Mouse (Mus musculus) small intestine, adult 2 months (tissue): ENCODE measurements around the gene Cep170b. TPM values are rescaled to one million over a fixed set of nuclear protein-coding genes. Genes with fewer than 3 reads are reported as not detected.

ENCODE experiments used
- H3K27ac ChIP-seq: fragments of 200-500 bp; 2 replicates; pipeline ENCODE4 v1.5.1; 2012; ENCODE audit warnings: low read depth, low read length, control low read depth, inconsistent platforms; ENCODE audit not compliant: insufficient read depth
- H3K27me3 ChIP-seq: fragments of 200-500 bp; 2 replicates; pipeline ENCODE4 v1.6.1; 2012; ENCODE audit warnings: mild to moderate bottlenecking, moderate library complexity, low read length, inconsistent platforms; ENCODE audit not compliant: control insufficient read depth, insufficient read depth
- H3K36me3 ChIP-seq: fragments of 200-500 bp; 2 replicates; pipeline ENCODE4 v1.6.1; 2012; ENCODE audit warnings: mild to moderate bottlenecking, low read length, control low read depth, inconsistent platforms; ENCODE audit not compliant: control insufficient read depth, insufficient read depth
- H3K4me1 ChIP-seq: fragments of 200-500 bp; 2 replicates; pipeline ENCODE4 v1.6.1; 2012; ENCODE audit warnings: low read length, inconsistent platforms, mixed read lengths; ENCODE audit not compliant: control insufficient read depth, insufficient read depth, insufficient read length
- H3K4me3 ChIP-seq: fragments of 200-500 bp; 2 replicates; pipeline ENCODE4 v1.5.1; 2012; ENCODE audit warnings: low read depth, mild to moderate bottlenecking, control low read depth, inconsistent platforms, low read length, moderate library complexity
- CTCF ChIP-seq: fragments of 200-500 bp; IDR thresholded peaks from 2 replicates; pipeline ENCODE4 v1.5.1; 2012; ENCODE audit warnings: low read depth, mild to moderate bottlenecking, control low read depth, inconsistent platforms, low read length, moderate library complexity, mixed read lengths; ENCODE audit not compliant: insufficient replicate concordance, insufficient read length; ENCODE audit errors: extremely low read depth
- POLR2A ChIP-seq: fragments of 200-500 bp; IDR thresholded peaks from 2 replicates; pipeline ENCODE4 v1.6.1; 2012; ENCODE audit warnings: low read depth, mild to moderate bottlenecking, control low read depth, inconsistent platforms, low read length, moderate library complexity
- WGBS: fragments of 180-500 bp; shearing (Covaris S2); methylation state at CpG from one replicate; pipeline ENCODE4 v1.1.7; 2018; 5-methylcytosine and 5-hydroxymethylcytosine counted together
- polyA plus RNA-seq: library from polyadenylated mRNA; depleted of rRNA; stranded (reverse); fragments of >200 nt; gene quantifications from 2 replicates; pipeline ENCODE4 v1.2.3, GENCODE M21; 2012; rRNA removed

Gene Cep170b
- polyA plus RNA-seq, result 59.3 and 99.3 TPM in 2 replicates

DNA sequence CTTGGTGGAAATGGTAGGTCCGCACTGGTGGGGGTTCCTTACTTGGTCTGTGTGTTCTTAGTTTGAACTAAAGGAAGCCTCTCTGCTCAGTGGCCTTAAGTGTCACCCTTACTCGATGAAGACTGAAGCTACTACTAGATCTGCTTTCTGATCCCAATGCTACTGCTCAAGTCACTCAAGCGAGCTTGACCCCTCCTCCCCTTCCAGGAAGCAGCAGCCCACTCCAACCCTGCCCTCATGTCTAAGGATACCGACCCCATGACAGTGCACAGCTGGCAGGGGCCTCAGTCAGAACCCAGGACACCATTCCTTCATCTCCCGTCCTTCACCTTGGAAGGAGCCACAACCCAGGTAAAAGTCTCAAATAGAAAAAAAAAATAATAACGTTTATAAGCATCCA lies at the start of gene Cep170b:
Gene Cep170b, plus strand, starts transcription at position 240 of the 400 bp plus-strand sequence.
- 33% methylated on average over 6 of the region's 6 CpGs for WGBS
- H3K4me1 ChIP-seq, result peaks cover 15% of the 10 kb centered on the region
- no peak for TF ChIP-seq POLR2A
- TF ChIP-seq CTCF, result no peak
- H3K36me3 ChIP-seq, result peaks cover 18% of the 10 kb centered on the region
- H3K4me3 ChIP-seq, result peak within 1 kb of the TSS; percentile 86
- no peaks in the 10 kb centered on the region for H3K27me3 ChIP-seq
- H3K27ac ChIP-seq, result peak within 1 kb of the TSS; percentile 98

DNA sequence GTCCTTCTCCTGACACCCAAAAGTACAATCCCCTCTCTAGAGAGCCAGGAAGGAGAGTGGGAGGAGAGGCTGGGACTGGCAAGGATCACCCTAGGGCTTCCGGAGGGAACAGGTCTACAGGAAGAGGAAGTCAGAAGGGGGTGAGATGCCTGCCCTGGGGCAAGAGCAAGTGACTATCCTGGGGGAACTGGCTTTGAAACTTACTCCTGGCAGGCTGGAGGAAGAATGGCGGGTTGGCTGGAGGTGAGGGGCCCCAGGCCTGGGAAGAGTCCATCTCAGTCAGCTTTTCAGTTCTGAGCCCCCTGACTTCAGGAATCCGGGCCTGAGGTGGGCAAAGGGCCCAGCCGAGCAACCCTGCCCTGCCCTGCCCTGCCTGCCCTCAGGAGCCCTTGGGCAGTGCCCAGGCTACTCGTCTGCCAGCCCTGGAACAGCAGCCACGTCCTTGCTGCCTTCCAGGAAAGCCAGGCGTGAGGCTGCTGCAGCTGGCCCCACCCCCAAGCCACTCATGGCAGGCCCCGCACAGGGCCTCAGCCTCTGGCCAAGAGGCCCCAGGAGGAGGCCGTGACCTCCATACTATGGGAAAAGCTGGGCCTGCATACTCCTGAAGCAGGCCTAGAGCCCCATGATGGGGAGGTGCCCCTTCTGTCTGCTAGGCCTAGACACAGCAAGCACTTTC lies 49.4 kb upstream of the Cep170b start:
- no peak overlapping the region for H3K4me3 ChIP-seq
- 59% methylated on average over 9 of the region's 9 CpGs for WGBS
- no peaks in the 10 kb centered on the region for H3K27me3 ChIP-seq
- H3K36me3 ChIP-seq, result peaks cover 26% of the 10 kb centered on the region
- peaks cover 20% of the 10 kb centered on the region for H3K4me1 ChIP-seq
- TF ChIP-seq POLR2A, result no peak
- no peak for TF ChIP-seq CTCF
- H3K27ac ChIP-seq, result no peak overlapping the region

DNA sequence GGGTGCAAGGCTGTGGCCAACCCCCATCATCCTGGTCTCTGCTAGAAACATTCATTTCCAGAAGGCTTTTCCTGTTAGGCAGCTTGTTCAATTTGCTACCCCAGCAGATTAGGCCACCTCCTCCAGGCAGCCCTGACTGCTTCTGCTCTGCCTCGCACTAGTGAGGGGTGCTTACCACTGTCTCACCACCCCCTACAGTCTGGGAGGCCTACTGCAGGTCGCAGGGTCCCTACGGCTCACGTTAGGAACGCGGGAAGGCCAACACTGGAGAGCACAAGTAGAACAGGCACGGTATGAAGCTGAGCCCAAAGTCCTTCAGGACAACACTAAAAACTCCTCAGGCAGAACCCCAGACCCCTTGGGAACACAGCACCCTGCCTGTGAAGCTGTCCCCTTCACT lies 48.4 kb upstream of the Cep170b start:
- no peaks in the 10 kb centered on the region for H3K27me3 ChIP-seq
- WGBS, result 61% methylated on average over 7 of the region's 7 CpGs
- TF ChIP-seq CTCF, result no peak
- no peak for TF ChIP-seq POLR2A
- no peak overlapping the region for H3K27ac ChIP-seq
- peaks cover 25% of the 10 kb centered on the region for H3K36me3 ChIP-seq
- 0 out of 2 replicates have a peak overlapping the region, but pooled peaks have one; percentile 1 for H3K4me3 ChIP-seq
- peaks cover 19% of the 10 kb centered on the region for H3K4me1 ChIP-seq

DNA sequence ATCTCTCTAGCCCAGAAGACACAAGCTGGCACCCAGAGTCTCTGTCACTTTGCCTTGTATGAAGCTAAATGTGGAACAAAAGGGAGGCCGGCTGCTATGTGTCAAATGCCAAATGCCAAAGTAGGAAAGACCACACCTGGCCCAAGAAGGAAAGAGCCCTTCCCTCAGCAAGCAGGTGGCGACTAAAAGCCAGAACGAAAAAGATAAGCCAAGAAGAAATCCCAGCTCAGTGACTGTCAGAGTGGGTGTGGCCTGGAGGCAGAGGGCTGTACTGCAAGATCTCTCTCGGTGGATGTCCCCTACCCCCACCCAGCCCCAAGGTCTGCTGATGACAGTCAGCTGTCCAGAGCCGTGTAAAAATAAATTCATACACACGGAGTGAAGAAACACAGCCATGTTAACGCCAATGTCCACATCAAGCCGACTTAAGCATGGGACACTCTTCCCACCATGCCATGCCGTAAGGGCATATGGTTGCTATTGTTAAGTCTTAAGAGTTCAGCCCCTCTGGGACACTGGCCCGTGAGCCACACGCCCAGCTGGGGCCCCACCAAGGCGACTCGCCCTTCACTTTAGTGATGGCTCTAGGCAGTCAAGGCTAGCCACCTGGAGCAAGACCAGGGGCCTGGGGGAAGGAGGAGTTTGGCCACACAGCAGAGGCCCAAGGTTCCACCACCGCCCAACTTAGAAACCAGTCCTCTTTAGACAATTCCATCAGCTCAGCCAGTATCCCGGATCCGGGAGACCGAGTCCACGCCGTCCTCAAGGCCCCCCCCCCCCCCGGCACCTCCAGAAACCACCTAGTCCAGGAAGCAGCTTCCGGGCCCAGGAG lies 47.3 kb upstream of the Cep170b start:
- Histone ChIP-seq H3K27me3 (no peaks in the 10 kb centered on the region), H3K27ac (peak overlapping the region; percentile 91), H3K4me1 (peaks cover 20% of the 10 kb centered on the region), H3K36me3 (peaks cover 20% of the 10 kb centered on the region), H3K4me3 (peak overlapping the region; percentile 87)
- WGBS, result 2% methylated on average over 21 of the region's 21 CpGs
- no peak for TF ChIP-seq POLR2A
- peak; percentile 23; the same call in 1 of the 2 replicates for TF ChIP-seq CTCF

DNA sequence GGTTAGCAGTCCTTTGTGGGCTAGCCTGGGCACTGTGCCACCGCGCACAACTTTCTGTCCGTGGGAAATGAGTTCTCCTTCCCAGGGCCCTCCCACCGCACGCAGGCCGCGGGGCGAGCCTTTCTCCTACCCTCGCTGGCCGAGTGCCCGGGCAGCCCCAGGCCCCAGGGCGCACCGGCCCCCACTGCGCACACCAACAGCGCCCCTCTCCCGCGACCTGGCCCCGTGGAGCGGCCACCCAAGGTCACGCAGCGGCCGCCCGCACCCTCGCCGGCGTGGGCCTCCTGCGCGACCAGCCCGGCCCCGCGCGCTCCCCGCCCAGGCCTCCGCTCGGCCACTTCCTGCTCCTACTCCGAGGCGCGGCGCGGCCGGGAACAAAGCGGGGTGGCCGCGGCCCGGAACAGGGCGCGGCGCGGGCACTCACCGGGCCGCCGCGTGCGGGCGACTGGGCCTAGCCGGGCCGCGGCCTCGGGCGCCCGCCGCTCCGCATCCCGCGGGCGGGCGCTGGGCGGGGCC lies 46.6 kb upstream of the Cep170b start:
- WGBS, result under 1% methylated on average over 68 of the region's 68 CpGs
- peaks cover 16% of the 10 kb centered on the region for H3K36me3 ChIP-seq
- H3K4me3 ChIP-seq, result peak overlapping the region; percentile 87
- no peaks in the 10 kb centered on the region for H3K27me3 ChIP-seq
- peaks cover 25% of the 10 kb centered on the region for H3K4me1 ChIP-seq
- H3K27ac ChIP-seq, result peak overlapping the region; percentile 91
- TF ChIP-seq POLR2A, result no peak
- TF ChIP-seq CTCF, result no peak

DNA sequence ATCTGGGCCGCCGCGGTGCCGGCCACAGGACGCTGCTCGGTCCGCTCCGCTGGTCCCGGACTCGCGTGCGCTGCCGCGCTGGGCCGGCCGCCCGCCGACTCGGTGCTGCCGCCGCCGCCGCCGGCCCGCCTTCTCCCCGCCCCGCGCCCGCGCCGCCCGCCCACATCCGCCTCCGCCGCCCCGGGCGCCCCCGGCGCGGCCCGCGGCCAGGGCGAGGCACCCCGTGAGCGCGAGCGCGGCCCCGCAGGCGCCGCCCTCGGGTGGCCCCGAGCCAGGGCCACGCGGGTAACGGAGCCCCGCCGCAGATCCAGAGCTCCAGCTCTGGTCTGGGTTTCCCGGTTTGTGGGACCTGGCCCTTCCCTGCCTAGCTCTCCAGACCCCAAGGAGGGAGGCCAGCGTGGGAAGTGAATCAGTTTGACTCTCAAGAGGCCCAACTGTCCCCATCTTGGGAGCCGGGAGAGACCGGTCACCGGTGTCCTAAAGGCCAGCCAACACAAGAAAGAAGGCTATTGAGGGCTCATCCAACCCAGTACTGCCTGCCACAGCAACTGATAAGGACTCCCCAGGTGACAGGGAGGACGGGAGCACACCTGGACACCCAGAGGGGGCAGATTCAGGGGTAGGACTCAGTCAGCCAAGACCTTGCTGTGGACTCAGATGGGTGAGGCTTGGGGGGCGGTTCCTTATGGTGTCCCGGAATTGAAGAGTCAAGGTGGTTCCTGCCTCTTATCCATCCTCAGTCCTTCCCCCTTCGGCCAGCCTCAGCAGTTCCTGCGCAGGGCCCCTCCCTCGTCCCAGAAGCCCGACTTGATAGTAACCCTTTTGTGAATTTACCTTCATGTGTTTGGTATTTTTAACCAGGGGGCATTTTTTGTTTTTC lies 45.9 kb upstream of the Cep170b start, which contains the start of gene Akt1:
Gene Akt1, minus strand, starts transcription at position 753 of the 880 bp plus-strand sequence.
- H3K4me1 ChIP-seq, result peaks cover 28% of the 10 kb centered on the region
- no peak for TF ChIP-seq CTCF
- no peak; the same call in 1 of the 2 replicates for TF ChIP-seq POLR2A
- no peaks in the 10 kb centered on the region for H3K27me3 ChIP-seq
- H3K27ac ChIP-seq, result peak within 1 kb of the TSS; percentile 91
- peaks cover 10% of the 10 kb centered on the region for H3K36me3 ChIP-seq
- peak within 1 kb of the TSS; percentile 87 for H3K4me3 ChIP-seq
- 5% methylated on average over 61 of the region's 70 CpGs for WGBS
